Mouse (Mus musculus): Measurements from ENCODE around the gene Col6a5.
"Not testable (repeated sequence)": the region's sequence is repeated elsewhere in the genome, so short reads cannot be mapped to it uniquely, and the experiment has no call there.

DNA sequence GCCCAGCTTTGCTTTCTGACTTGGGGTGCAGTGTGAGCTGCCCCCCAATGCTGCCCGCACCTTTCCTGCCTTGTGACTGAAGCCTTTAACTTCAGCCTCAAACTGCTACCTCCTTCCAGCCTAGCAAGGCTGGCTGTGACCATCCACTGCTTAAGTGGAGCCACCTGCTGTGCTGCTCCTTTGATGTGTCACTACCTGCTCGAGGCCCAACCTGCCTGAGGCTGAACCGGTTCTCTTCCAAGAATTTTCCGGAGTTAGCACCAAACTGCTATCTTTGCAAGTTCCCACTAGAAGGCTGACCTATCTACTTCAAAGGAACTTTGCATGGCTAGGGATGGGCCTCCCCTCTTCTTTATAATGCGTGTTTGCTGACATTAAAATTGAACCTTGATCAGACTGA lies 119.1 kb downstream of the Col6a5 start:
- TF ChIP-seq CTCF (IDR thresholded peaks at IDR 0.05; ENCODE audit: borderline replicate concordance, insufficient read depth, low read depth, low read length); POLR2A (IDR thresholded peaks at IDR 0.05; ENCODE audit: borderline replicate concordance, insufficient read depth, low read length): not testable (repeated sequence)
